Mouse (Mus musculus) MEL (cell line): ENCODE results near the gene Gtdc1. TPM values are rescaled to one million over a fixed set of nuclear protein-coding genes. Genes with fewer than 3 reads are reported as not detected.

Experiments
- DNase-seq: peaks from one replicate; pipeline ENCODE4 v3.0.0; 2011; ENCODE audit warnings: low read depth, low spot score
- H3K27ac ChIP-seq: 2 replicates; pipeline ENCODE4 v1.5.1; 2012; ENCODE audit warnings: low read depth, mild to moderate bottlenecking, control low read depth, low read length, moderate library complexity; ENCODE audit not compliant: control insufficient read depth
- H3K27me3 ChIP-seq, 2 experiments: fragments of 150-350 bp in 1 of 2; sonication (generic) in 1 of 2; 2 replicates each; pipeline ENCODE4 v1.6.1; 2012; ENCODE audit warnings: low read length in 2 of 2, mild to moderate bottlenecking in 2 of 2, improper control_type of control experiment in 1 of 2, moderate library complexity in 1 of 2; ENCODE audit not compliant: insufficient read depth in 2 of 2, control insufficient read depth in 1 of 2
- H3K36me3 ChIP-seq, 2 experiments: 2 replicates each; pipeline ENCODE4 v1.6.1; 2012 to 2014; ENCODE audit warnings: low read length in 2 of 2, improper control_type of control experiment in 1 of 2, inconsistent platforms in 1 of 2, mild to moderate bottlenecking in 1 of 2; ENCODE audit not compliant: insufficient read depth in 2 of 2, control insufficient read depth in 1 of 2
- H3K4me1 ChIP-seq, 2 experiments: fragments of 150-350 bp in 1 of 2; sonication (generic) in 1 of 2; 2 replicates each; pipeline ENCODE4 v1.6.1; 2012; ENCODE audit warnings: low read length in 2 of 2, improper control_type of control experiment in 1 of 2, mild to moderate bottlenecking in 1 of 2; ENCODE audit not compliant: insufficient read depth in 2 of 2, control insufficient read depth in 1 of 2
- H3K4me3 ChIP-seq, 2 experiments: fragments of 150-350 bp in 1 of 2; sonication (generic) in 1 of 2; 2 replicates each; pipeline ENCODE4 v1.5.1; 2012; ENCODE audit warnings: low read depth in 2 of 2, low read length in 2 of 2, mild to moderate bottlenecking in 2 of 2, moderate library complexity in 2 of 2, control low read depth in 1 of 2, improper control_type of control experiment in 1 of 2; ENCODE audit not compliant: control insufficient read depth in 1 of 2, insufficient read depth in 1 of 2
- H3K79me2 ChIP-seq: 2 replicates; pipeline ENCODE4 v1.6.1; 2012; ENCODE audit warnings: mild to moderate bottlenecking, low read length, moderate library complexity; ENCODE audit not compliant: control insufficient read depth, poor library complexity, insufficient read depth
- H3K9ac ChIP-seq: 2 replicates; pipeline ENCODE4 v1.6.1; 2012; ENCODE audit warnings: low read depth, mild to moderate bottlenecking, control low read depth, low read length, moderate library complexity; ENCODE audit not compliant: control insufficient read depth, poor library complexity, severe bottlenecking
- H3K9me3 ChIP-seq: fragments of 150-350 bp; sonication (generic); replicated peaks from 2 replicates; pipeline ENCODE4 v1.6.1; 2012; ENCODE audit warnings: mild to moderate bottlenecking, low read length, improper control_type of control experiment, moderate library complexity; ENCODE audit not compliant: insufficient read depth
- CHD2 ChIP-seq: IDR thresholded peaks from 2 replicates; pipeline ENCODE4 v1.6.1; 2011; ENCODE audit warnings: low read length, improper control_type of control experiment
- ETS1 ChIP-seq: IDR thresholded peaks from 2 replicates; pipeline ENCODE4 v1.6.1; 2012; ENCODE audit warnings: low read depth, mild to moderate bottlenecking, inconsistent platforms, low read length, improper control_type of control experiment, moderate library complexity
- GABPA ChIP-seq: IDR thresholded peaks from 2 replicates; pipeline ENCODE4 v1.6.1; 2012; ENCODE audit warnings: low read depth, mild to moderate bottlenecking, inconsistent platforms, low read length, improper control_type of control experiment, moderate library complexity
- HCFC1 ChIP-seq: IDR thresholded peaks from 2 replicates; pipeline ENCODE4 v1.6.1; 2012; ENCODE audit warnings: low read depth, mild to moderate bottlenecking, inconsistent platforms, low read length, improper control_type of control experiment, moderate library complexity
- JUND ChIP-seq: IDR thresholded peaks from 2 replicates; pipeline ENCODE4 v1.6.1; 2011; ENCODE audit warnings: low read depth, mild to moderate bottlenecking, improper control_type of control experiment, low read length
- MXI1 ChIP-seq: IDR thresholded peaks from 2 replicates; pipeline ENCODE4 v1.6.1; 2011; ENCODE audit warnings: mild to moderate bottlenecking, low read depth, low read length, improper control_type of control experiment
- MYB ChIP-seq: IDR thresholded peaks from 2 replicates; pipeline ENCODE4 v1.6.1; 2011; ENCODE audit warnings: mild to moderate bottlenecking, low read depth, low read length, improper control_type of control experiment
- POLR2AphosphoS2 ChIP-seq: IDR thresholded peaks from 2 replicates; pipeline ENCODE4 v1.6.1; 2011; ENCODE audit warnings: low read length, improper control_type of control experiment
- TAL1 ChIP-seq: IDR thresholded peaks from 2 replicates; pipeline ENCODE4 v1.6.1; 2012; ENCODE audit warnings: mild to moderate bottlenecking, inconsistent platforms, low read length, moderate library complexity, mixed read lengths
- TBP ChIP-seq: IDR thresholded peaks from 2 replicates; pipeline ENCODE4 v1.8.0; 2011; ENCODE audit warnings: low read depth, low read length, improper control_type of control experiment
- UBTF ChIP-seq: IDR thresholded peaks from 2 replicates; pipeline ENCODE4 v1.6.1; 2012; ENCODE audit warnings: low read depth, mild to moderate bottlenecking, inconsistent platforms, low read length, improper control_type of control experiment, moderate library complexity, borderline replicate concordance; ENCODE audit not compliant: insufficient read depth
- USF1 ChIP-seq: IDR thresholded peaks from 2 replicates; pipeline ENCODE4 v1.6.1; 2014; ENCODE audit warnings: low read depth, mild to moderate bottlenecking, inconsistent platforms, low read length, improper control_type of control experiment, moderate library complexity
- USF2 ChIP-seq, 2 experiments: IDR thresholded peaks; 2 replicates each; pipeline ENCODE4 v1.6.1; 2011 to 2012; ENCODE audit warnings: improper control_type of control experiment in 2 of 2, low read length in 2 of 2, borderline replicate concordance in 1 of 2, inconsistent platforms in 1 of 2, low read depth in 1 of 2, mild to moderate bottlenecking in 1 of 2; ENCODE audit not compliant: insufficient read depth in 1 of 2
- ZKSCAN1 ChIP-seq: IDR thresholded peaks from 2 replicates; pipeline ENCODE4 v1.6.1; 2012; ENCODE audit warnings: low read depth, mild to moderate bottlenecking, inconsistent platforms, low read length, improper control_type of control experiment, moderate library complexity
- ZMIZ1 ChIP-seq: IDR thresholded peaks from 2 replicates; pipeline ENCODE4 v1.6.1; 2012; ENCODE audit warnings: low read depth, mild to moderate bottlenecking, inconsistent platforms, low read length, improper control_type of control experiment, moderate library complexity
- ZNF384 ChIP-seq: IDR thresholded peaks from 2 replicates; pipeline ENCODE4 v1.6.1; 2012; ENCODE audit warnings: low read depth, mild to moderate bottlenecking, inconsistent platforms, low read length, improper control_type of control experiment
- polyA plus RNA-seq, 2 experiments: library from polyadenylated mRNA; stranded (reverse) in 1 of 2; unstranded in 1 of 2; fragments of >175 nt in 1 of 2; fragments of >200 nt in 1 of 2; gene quantifications; 2 replicates each; pipeline versions ENCODE4 v1.2.1 to v1.2.4; 2012; ENCODE audit warnings: low replicate concordance in 2 of 2, low read depth in 1 of 2; ENCODE audit not compliant: insufficient read length in 2 of 2, insufficient read depth in 1 of 2, missing spikeins in 1 of 2
- total RNA-seq: library from RNA; depleted of rRNA; stranded (reverse); fragments of 300-350 nt; gene quantifications from 2 replicates; pipeline ENCODE4 v1.2.3, GENCODE M21; 2012

Gene Gtdc1
- total and polyA plus RNA-seq, 3 experiments: 7.2 to 14.3 TPM; not detected in 1

- DNase-seq: no peak
These were observed 231.0 kb downstream of the Gtdc1 start for GRCm38 (mm10) chr2:44696441-44696840.

GRCm38 (mm10) chr2:44693898-44694297 lies 233.6 kb downstream of the Gtdc1 start:
- H3K4me1 ChIP-seq: no peaks in the 10 kb centered on the region
- no peak for TF ChIP-seq ETS1
- no peak for TF ChIP-seq HCFC1
- TF ChIP-seq TAL1: no peak
- TF ChIP-seq JUND: no peak
- no peak for TF ChIP-seq GABPA
- no peaks in the 10 kb centered on the region for H3K79me2 ChIP-seq
- no peak for DNase-seq
- no peak overlapping the region for H3K9ac ChIP-seq
- no peak overlapping the region for H3K27ac ChIP-seq
- H3K27me3 ChIP-seq: no peaks in the 10 kb centered on the region
- H3K36me3 ChIP-seq: no peaks in the 10 kb centered on the region
- H3K9me3 ChIP-seq: no peaks in the 10 kb centered on the region
- no peak overlapping the region for H3K4me3 ChIP-seq

More at GRCm38 (mm10) chr2:44696441-44696840, 231.0 kb downstream of the Gtdc1 start:
- no peaks in the 10 kb centered on the region for H3K27me3 ChIP-seq
- no peaks in the 10 kb centered on the region for H3K9me3 ChIP-seq
- H3K4me3 ChIP-seq: no peak overlapping the region
- no peaks in the 10 kb centered on the region for H3K4me1 ChIP-seq
- no peaks in the 10 kb centered on the region for H3K79me2 ChIP-seq
- no peak for TF ChIP-seq ZNF384
- no peak for TF ChIP-seq MXI1
- no peak for TF ChIP-seq USF2 (IDR thresholded peaks at IDR 0.05; ENCODE audit: borderline replicate concordance in 1 of 2, insufficient read depth in 1 of 2, low read depth in 1 of 2, low read length in 2 of 2)
- TF ChIP-seq MYB: no peak
- no peak for TF ChIP-seq ZKSCAN1
- no peak for TF ChIP-seq ZMIZ1
- no peak for TF ChIP-seq ETS1
- TF ChIP-seq POLR2AphosphoS2: no peak
- TF ChIP-seq UBTF: no peak
- TF ChIP-seq CHD2: no peak
- no peak for TF ChIP-seq TAL1
- TF ChIP-seq HCFC1: no peak
- TF ChIP-seq USF1: no peak
- TF ChIP-seq TBP: no peak
- H3K36me3 ChIP-seq: no peaks in the 10 kb centered on the region
- H3K9ac ChIP-seq: no peak overlapping the region
- H3K27ac ChIP-seq: no peak overlapping the region
